Mouse (Mus musculus): ENCODE measurements at regions not wholly inside any gene's neighbourhood (a gene's known extent, or its start where the extent isn't known, plus 50 kb on each side); places are given as distances from the start of the nearest gene placed in this dataset.

DNA sequence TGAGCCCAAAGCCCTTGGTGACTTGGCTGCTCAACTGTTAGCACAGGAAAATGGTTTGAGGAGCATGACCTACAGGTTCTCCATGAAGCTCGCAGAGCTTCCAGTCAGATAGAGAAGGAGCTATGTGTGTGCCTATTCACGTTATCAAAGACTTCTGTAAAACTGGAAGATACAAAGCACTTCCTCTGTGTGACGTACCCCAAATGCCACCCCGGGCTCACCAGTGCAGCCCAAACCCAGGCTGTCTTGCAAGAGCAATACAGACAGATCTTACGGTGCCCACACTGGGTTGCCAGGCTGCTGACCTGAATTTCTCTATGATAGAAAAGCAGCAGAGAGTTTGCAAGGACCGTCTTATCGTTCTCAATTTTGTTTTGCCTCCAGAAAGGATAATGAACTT lies 78.1 kb upstream of the Foxo1 start:
- 52% methylated on average over 7 of the region's 7 CpGs for WGBS (ENCODE audit: insufficient replicate concordance)
- no peaks in the 10 kb centered on the region for H3K9me3 ChIP-seq (replicated peaks; ENCODE audit: control insufficient read depth, low read length)
- H3K27ac ChIP-seq (ENCODE audit: low read length): no peak overlapping the region
- ATAC-seq (ENCODE audit: low read depth): no peak
- no peaks in the 10 kb centered on the region for H3K36me3 ChIP-seq (ENCODE audit: control insufficient read depth, insufficient read depth)
- no peak overlapping the region for H3K9ac ChIP-seq (ENCODE audit: low read depth, low read length)
- H3K27me3 ChIP-seq (ENCODE audit: control insufficient read depth, insufficient read depth, low read depth, low read length): no peaks in the 10 kb centered on the region
- no peak overlapping the region for H3K4me2 ChIP-seq (ENCODE audit: low read depth, low read length)
- no peaks in the 10 kb centered on the region for H3K4me1 ChIP-seq (ENCODE audit: control insufficient read depth, low read depth, low read length)
- H3K4me3 ChIP-seq (ENCODE audit: low read depth, low read length): no peak overlapping the region

DNA sequence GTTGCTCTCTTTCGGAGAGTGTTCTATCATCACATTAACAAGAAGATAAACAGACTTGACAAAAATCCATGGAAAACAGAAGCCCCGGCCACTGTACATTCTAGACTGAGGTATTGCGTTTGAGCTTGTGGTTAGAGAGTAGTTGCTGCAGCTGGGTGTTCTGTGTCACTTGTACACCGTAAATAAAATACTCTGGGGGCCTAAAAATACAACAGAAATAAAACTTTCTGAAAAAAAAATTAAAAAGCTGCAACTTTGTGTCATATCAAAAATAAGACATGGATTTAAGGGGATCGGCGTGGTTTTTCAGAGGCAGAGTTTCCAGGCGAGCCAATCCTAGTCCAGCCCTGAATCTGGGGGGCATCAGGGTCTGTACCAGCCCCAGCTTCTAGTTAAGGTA lies 75.1 kb upstream of the Foxo1 start:
- Histone ChIP-seq H3K9me3 (replicated peaks; ENCODE audit: control insufficient read depth, low read length) (no peaks in the 10 kb centered on the region), H3K9ac (ENCODE audit: low read depth, low read length) (no peak overlapping the region), H3K4me1 (ENCODE audit: control insufficient read depth, low read depth, low read length) (no peaks in the 10 kb centered on the region; the same call in 1 of the 2 replicates), H3K4me2 (ENCODE audit: low read depth, low read length) (no peak overlapping the region), H3K27ac (ENCODE audit: low read length) (no peak overlapping the region), H3K27me3 (ENCODE audit: control insufficient read depth, insufficient read depth, low read depth, low read length) (no peaks in the 10 kb centered on the region), H3K4me3 (ENCODE audit: low read depth, low read length) (no peak overlapping the region), H3K36me3 (ENCODE audit: control insufficient read depth, insufficient read depth) (no peaks in the 10 kb centered on the region)
- ATAC-seq (ENCODE audit: low read depth): no peak
- WGBS (ENCODE audit: insufficient replicate concordance): 52% methylated on average over 7 of the region's 7 CpGs

DNA sequence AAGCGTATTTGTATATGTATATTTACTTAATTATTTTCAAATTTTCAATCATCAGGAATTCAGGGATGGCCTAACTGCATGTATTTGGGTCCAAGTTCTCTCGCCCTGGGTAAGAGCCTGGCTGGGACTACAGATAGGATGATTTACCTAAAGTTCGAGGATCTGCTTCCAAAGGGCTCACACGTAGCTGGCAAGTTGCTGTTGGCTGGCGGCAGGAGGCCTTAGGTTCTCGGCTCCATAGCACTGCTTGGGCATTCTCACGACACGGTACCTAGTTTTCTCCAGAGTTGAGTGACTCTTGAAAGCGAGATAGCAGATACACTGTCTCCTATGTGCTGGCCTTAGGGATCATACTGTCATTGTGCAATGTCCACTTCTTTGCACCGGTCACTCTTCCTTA lies 73.9 kb upstream of the Foxo1 start:
- Histone ChIP-seq H3K4me3 (ENCODE audit: low read depth, low read length) (no peak overlapping the region), H3K27me3 (ENCODE audit: control insufficient read depth, insufficient read depth, low read depth, low read length) (no peaks in the 10 kb centered on the region; the same call in 1 of the 2 replicates), H3K4me1 (ENCODE audit: control insufficient read depth, low read depth, low read length) (no peaks in the 10 kb centered on the region; the same call in none of the 2 replicates), H3K4me2 (ENCODE audit: low read depth, low read length) (no peak overlapping the region), H3K9me3 (replicated peaks; ENCODE audit: control insufficient read depth, low read length) (no peaks in the 10 kb centered on the region), H3K9ac (ENCODE audit: low read depth, low read length) (no peak overlapping the region), H3K27ac (ENCODE audit: low read length) (no peak overlapping the region), H3K36me3 (ENCODE audit: control insufficient read depth, insufficient read depth) (no peaks in the 10 kb centered on the region)
- ATAC-seq (ENCODE audit: low read depth): no peak
- WGBS (ENCODE audit: insufficient replicate concordance): 68% methylated on average over 10 of the region's 10 CpGs

DNA sequence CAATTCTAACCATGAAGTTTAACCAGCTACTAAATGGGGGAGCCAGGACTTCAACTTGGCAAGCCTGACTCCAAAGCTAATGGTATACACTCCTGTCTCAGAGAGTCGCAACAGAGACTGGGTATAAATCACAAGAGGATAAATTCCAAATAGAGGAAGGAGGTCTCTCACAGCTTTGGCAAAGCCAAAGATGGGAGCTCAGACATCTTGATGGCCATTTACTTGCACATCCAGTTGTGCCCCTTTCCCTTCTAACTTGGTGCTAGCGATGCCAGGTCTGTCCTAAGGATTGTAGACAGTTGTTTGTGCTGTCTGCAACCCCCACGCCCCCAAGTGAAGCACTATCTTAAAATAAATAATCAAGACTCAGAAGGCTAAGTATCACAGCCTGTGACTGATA lies 72.7 kb upstream of the Foxo1 start:
- 55% methylated on average over 3 of the region's 3 CpGs for WGBS (ENCODE audit: insufficient replicate concordance)
- Histone ChIP-seq H3K4me2 (ENCODE audit: low read depth, low read length) (no peak overlapping the region), H3K9ac (ENCODE audit: low read depth, low read length) (no peak overlapping the region), H3K36me3 (ENCODE audit: control insufficient read depth, insufficient read depth) (no peaks in the 10 kb centered on the region), H3K4me1 (ENCODE audit: control insufficient read depth, low read depth, low read length) (no peaks in the 10 kb centered on the region; the same call in none of the 2 replicates), H3K27me3 (ENCODE audit: control insufficient read depth, insufficient read depth, low read depth, low read length) (peaks cover 3% of the 10 kb centered on the region; the same call in 1 of the 2 replicates), H3K27ac (ENCODE audit: low read length) (no peak overlapping the region), H3K4me3 (ENCODE audit: low read depth, low read length) (no peak overlapping the region), H3K9me3 (replicated peaks; ENCODE audit: control insufficient read depth, low read length) (no peaks in the 10 kb centered on the region)
- ATAC-seq (ENCODE audit: low read depth): no peak

DNA sequence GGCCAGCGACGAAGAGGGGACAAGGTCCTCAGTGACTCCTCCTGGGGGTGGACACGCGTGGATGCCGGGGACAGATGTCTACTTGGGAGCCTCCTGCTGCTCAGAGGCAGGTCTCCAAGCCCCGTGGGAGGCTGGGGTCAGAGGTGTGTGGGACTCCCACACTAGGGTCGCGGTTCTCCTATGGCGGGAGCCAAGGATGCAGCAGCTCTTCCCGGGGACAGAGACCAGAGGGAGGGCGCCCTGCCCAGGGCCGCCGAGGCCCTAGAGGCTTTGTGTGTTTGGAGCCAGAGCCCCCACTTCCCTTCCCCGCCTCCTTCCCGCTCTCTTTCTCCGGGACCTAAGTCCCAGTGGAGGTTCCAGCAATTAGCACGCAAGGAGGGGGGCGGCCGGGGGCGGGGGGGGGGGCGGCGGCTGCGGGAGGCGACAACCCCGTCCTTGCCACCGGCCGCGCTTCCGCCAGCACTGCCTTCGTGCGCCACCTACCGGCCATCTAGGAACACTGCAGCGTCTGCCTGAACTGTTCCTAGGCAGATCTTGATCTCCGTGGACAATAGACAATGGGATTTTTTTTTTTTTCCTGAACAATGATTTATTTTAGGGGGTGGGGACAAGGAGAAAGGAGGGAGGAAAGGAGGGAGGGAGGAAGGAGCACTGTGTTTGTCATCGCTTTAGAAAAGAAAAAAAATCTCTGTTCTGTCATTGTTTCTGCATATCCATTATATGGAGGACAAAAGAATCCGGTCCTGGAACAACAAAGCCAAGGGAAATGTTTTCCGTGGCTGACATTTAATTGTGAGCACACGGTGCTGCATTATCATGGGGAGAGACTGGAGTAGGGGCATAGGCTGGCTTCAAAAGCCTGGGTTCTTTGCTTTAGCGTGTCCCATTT lies 71.8 kb upstream of the Foxo1 start:
- ATAC-seq (ENCODE audit: low read depth): peak; percentile 54
- peak overlapping the region; percentile 61 for H3K4me2 ChIP-seq (ENCODE audit: low read depth, low read length)

DNA sequence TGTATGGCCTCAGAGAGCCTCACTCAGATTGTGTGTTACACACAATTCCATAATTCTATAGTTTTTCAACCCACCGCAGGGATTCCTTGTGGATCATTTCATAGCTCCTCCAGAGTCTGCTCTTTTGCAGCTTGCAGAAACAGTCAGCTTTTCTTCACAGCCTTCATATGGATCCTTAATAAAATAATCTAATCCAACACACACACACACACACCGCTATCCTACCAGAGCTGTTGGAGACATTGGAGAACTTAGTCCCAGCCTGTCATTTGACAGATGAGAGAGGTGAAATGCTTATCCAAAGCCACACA lies 71.2 kb upstream of the Foxo1 start:
- H3K9ac ChIP-seq (ENCODE audit: low read depth, low read length): no peak overlapping the region
- no peak overlapping the region for H3K27ac ChIP-seq (ENCODE audit: low read length)
- H3K9me3 ChIP-seq (replicated peaks; ENCODE audit: control insufficient read depth, low read length): no peaks in the 10 kb centered on the region
- no peak overlapping the region for H3K4me2 ChIP-seq (ENCODE audit: low read depth, low read length)
- ATAC-seq (ENCODE audit: low read depth): no peak
- H3K4me1 ChIP-seq (ENCODE audit: control insufficient read depth, low read depth, low read length): no peaks in the 10 kb centered on the region; the same call in none of the 2 replicates
- WGBS (ENCODE audit: insufficient replicate concordance): 49% methylated on average over 2 of the region's 2 CpGs
- H3K36me3 ChIP-seq (ENCODE audit: control insufficient read depth, insufficient read depth): no peaks in the 10 kb centered on the region
- peaks cover 3% of the 10 kb centered on the region; the same call in 1 of the 2 replicates for H3K27me3 ChIP-seq (ENCODE audit: control insufficient read depth, insufficient read depth, low read depth, low read length)
- H3K4me3 ChIP-seq (ENCODE audit: low read depth, low read length): no peak overlapping the region

More for the DNA sequence above, 71.8 kb upstream of the Foxo1 start:
- Histone ChIP-seq H3K9me3 (replicated peaks; ENCODE audit: control insufficient read depth, low read length) (no peaks in the 10 kb centered on the region), H3K27me3 (ENCODE audit: control insufficient read depth, insufficient read depth, low read depth, low read length) (peaks cover 3% of the 10 kb centered on the region; the same call in 1 of the 2 replicates), H3K36me3 (ENCODE audit: control insufficient read depth, insufficient read depth) (no peaks in the 10 kb centered on the region), H3K4me3 (ENCODE audit: low read depth, low read length) (peak overlapping the region; percentile 44), H3K27ac (ENCODE audit: low read length) (no peak overlapping the region), H3K9ac (ENCODE audit: low read depth, low read length) (no peak overlapping the region), H3K4me1 (ENCODE audit: control insufficient read depth, low read depth, low read length) (no peaks in the 10 kb centered on the region; the same call in none of the 2 replicates)
- 5% methylated on average over 32 of the region's 39 CpGs for WGBS (ENCODE audit: insufficient replicate concordance)

DNA sequence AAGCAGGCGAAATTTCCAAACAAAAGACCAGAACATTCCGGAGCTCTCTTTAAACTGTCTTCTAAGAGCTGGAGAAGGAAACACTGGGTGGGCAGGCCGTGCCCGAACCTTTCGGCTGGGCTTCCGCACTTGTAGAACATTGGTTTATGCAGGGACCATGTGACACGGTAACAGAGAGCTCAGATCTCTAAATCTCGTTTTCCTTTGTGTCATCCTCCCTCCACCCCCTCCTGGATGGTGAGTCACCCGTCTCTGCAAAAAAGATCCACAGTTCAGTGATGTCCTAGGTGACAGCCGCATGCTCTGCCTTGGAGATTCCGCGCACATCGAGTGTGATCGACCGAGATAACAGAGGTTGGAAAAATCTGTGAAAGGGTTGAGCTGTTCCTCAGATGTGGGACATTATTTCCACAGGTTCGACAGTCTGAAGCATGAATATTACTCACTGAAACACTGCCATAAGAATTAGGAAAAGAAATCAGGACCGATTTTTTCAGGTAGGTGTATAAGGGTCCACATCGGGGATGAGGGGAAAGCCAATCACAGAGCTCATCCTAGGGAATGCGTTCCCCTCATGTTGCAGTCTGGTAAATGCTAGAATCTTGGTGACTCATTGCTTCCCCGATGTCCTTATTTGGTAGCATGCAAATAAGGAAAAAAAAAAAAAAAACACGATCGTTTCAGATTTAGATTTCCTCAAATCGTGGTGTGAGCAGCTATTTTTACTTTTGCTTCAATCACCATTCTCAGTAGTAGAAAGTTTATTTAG lies 70.0 kb upstream of the Foxo1 start:
- H3K27ac ChIP-seq (ENCODE audit: low read length): no peak overlapping the region

DNA sequence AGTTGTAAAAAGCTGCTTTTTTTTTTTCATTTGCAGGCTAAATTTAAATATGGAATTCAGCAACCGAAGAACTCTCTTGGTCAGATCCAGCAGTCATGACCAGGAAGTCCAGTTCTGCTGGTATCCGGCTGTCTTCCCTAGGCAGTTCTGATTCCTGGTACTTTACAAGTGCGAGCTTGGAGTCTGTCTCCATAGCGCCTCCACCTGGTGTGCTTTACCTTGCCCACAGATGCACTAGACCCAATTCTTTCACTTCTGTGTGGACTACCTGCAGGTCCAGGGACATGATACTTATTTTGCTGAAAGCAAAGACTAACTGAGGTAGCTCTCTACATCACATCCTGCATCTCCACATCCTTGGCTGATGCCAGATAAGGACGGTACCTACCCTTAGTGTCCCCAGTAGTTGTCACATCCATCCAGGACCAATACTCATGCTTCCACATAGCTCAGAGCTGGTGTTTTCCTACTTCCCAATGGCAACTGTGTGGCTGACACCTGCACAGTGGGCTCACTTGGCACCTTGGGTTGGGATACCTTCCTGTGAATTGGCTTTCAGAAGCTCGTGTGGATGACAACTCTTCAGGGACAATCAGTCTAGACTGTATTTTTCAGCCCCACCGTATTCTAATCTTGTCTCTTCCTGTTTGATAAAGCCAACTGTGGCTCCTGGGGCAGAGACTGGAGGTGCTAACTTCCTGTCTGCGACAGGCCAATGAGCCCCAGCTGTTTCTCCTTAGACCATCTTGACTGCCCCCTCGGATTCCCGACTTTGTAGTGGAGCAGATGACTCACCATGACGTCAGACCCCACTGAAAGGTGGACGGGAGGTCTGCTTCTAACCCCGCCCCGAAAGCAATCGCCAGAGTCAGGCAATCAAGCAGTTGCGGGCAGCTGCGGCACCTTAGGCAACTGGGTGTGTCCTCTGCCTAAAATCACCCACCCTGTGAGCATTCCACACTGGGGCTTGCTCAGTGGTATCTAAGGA lies 69.1 kb upstream of the Foxo1 start:
- WGBS (ENCODE audit: insufficient replicate concordance): 15% methylated on average over 17 of the region's 17 CpGs
- Histone ChIP-seq H3K4me2 (ENCODE audit: low read depth, low read length) (peak overlapping the region; percentile 1; the same call in 1 of the 2 replicates), H3K4me1 (ENCODE audit: control insufficient read depth, low read depth, low read length) (no peaks in the 10 kb centered on the region; the same call in none of the 2 replicates), H3K27me3 (ENCODE audit: control insufficient read depth, insufficient read depth, low read depth, low read length) (peaks cover 3% of the 10 kb centered on the region; the same call in 1 of the 2 replicates), H3K9ac (ENCODE audit: low read depth, low read length) (no peak overlapping the region), H3K36me3 (ENCODE audit: control insufficient read depth, insufficient read depth) (no peaks in the 10 kb centered on the region), H3K27ac (ENCODE audit: low read length) (no peak overlapping the region), H3K9me3 (replicated peaks; ENCODE audit: control insufficient read depth, low read length) (no peaks in the 10 kb centered on the region), H3K4me3 (ENCODE audit: low read depth, low read length) (peak overlapping the region; percentile 8; the same call in 1 of the 2 replicates)
- ATAC-seq (ENCODE audit: low read depth): no peak

More for the DNA sequence above, 70.0 kb upstream of the Foxo1 start:
- WGBS (ENCODE audit: insufficient replicate concordance): 34% methylated on average over 23 of the region's 23 CpGs
- no peaks in the 10 kb centered on the region for H3K9me3 ChIP-seq (replicated peaks; ENCODE audit: control insufficient read depth, low read length)
- H3K9ac ChIP-seq (ENCODE audit: low read depth, low read length): no peak overlapping the region
- ATAC-seq (ENCODE audit: low read depth): no peak
- H3K4me2 ChIP-seq (ENCODE audit: low read depth, low read length): peak overlapping the region; percentile 1
- peaks cover 3% of the 10 kb centered on the region; the same call in 1 of the 2 replicates for H3K27me3 ChIP-seq (ENCODE audit: control insufficient read depth, insufficient read depth, low read depth, low read length)
- H3K36me3 ChIP-seq (ENCODE audit: control insufficient read depth, insufficient read depth): no peaks in the 10 kb centered on the region
- no peaks in the 10 kb centered on the region; the same call in none of the 2 replicates for H3K4me1 ChIP-seq (ENCODE audit: control insufficient read depth, low read depth, low read length)
- H3K4me3 ChIP-seq (ENCODE audit: low read depth, low read length): peak overlapping the region; percentile 8; the same call in 1 of the 2 replicates

Measured in liver, embryonic 16.5 days (tissue).